Mouse (Mus musculus) hindbrain, embryonic 11.5 days (tissue): ENCODE measurements around the gene Nfib. TPM values are rescaled to one million over a fixed set of nuclear protein-coding genes. Genes with fewer than 3 reads are reported as not detected.

Experiments
- ATAC-seq: fragments of 200-750 bp; cut with Nextera tagmentation; 2 replicates; pipeline ENCODE4 v1.8.0; 2017; ENCODE audit warnings: mild to moderate bottlenecking, moderate TSS enrichment, moderate library complexity; ENCODE audit not compliant: low FRiP score
- DNase-seq: peaks from one replicate; pipeline ENCODE4 v3.0.0-alpha.2; 2015; ENCODE audit warnings: low spot score
- H3K27ac ChIP-seq: fragments of 300-500 bp; sonication (generic); 2 replicates; pipeline ENCODE4 v1.5.1; 2014; ENCODE audit warnings: mild to moderate bottlenecking, low read depth, low read length
- H3K27me3 ChIP-seq: fragments of 300-500 bp; sonication (generic); 2 replicates; pipeline ENCODE4 v1.6.1; 2014; ENCODE audit warnings: mild to moderate bottlenecking, low read length, moderate library complexity, mixed read lengths; ENCODE audit not compliant: control insufficient read depth, insufficient read depth
- H3K36me3 ChIP-seq: fragments of 300-500 bp; sonication (generic); 2 replicates; pipeline ENCODE4 v1.6.1; 2014; ENCODE audit warnings: mild to moderate bottlenecking, low read length, moderate library complexity, mixed read lengths; ENCODE audit not compliant: control insufficient read depth, insufficient read depth
- H3K4me1 ChIP-seq: fragments of 300-500 bp; sonication (generic); replicated peaks from 2 replicates; pipeline ENCODE4 v1.6.1; 2014; ENCODE audit warnings: low read length, mixed read lengths; ENCODE audit not compliant: control insufficient read depth, insufficient read depth
- H3K4me2 ChIP-seq: fragments of 300-500 bp; sonication (generic); replicated peaks from 2 replicates; pipeline ENCODE4 v1.6.1; 2014; ENCODE audit warnings: mild to moderate bottlenecking, low read depth, low read length
- H3K4me3 ChIP-seq: fragments of 300-500 bp; sonication (generic); 2 replicates; pipeline ENCODE4 v1.5.1; 2014; ENCODE audit warnings: low read depth, low read length
- H3K9ac ChIP-seq: fragments of 300-500 bp; sonication (generic); 2 replicates; pipeline ENCODE4 v1.6.1; 2014; ENCODE audit warnings: low read depth, low read length
- H3K9me3 ChIP-seq: fragments of 300-500 bp; sonication (generic); 2 replicates; pipeline ENCODE4 v1.6.1; 2016; ENCODE audit warnings: low read length; ENCODE audit not compliant: control insufficient read depth
- WGBS: fragments of 180-500 bp; shearing (Covaris S2); extraction: QIAGEN DNeasy Blood & Tissue Kit; methylation state at CpG from one replicate; pipeline ENCODE4 v1.1.7; 2014; 5-methylcytosine and 5-hydroxymethylcytosine counted together
- polyA plus RNA-seq: library from polyadenylated mRNA; unstranded; fragments of >200 nt; fragmentation: Nextera tagmentation; extraction: Ambion mirVana; gene quantifications from 2 replicates; pipeline ENCODE4 v1.2.1, GENCODE M21; 2014

Nfib gene
- polyA plus RNA-seq, 1 experiment from 2014 or later, result 38.6 TPM

GRCm38 (mm10) chr4:82695760-82696501 lies 9.6 kb downstream of the Nfib start:
- H3K27ac ChIP-seq, result no peak overlapping the region
- no peaks in the 10 kb centered on the region for H3K9me3 ChIP-seq
- no peak overlapping the region for H3K4me2 ChIP-seq
- no peaks in the 10 kb centered on the region for H3K27me3 ChIP-seq
- H3K4me1 ChIP-seq, result 0 out of 2 replicates have a peak, but pooled peaks cover 2% of the 10 kb centered on the region
- no peak for DNase-seq
- no peak overlapping the region for H3K9ac ChIP-seq
- H3K4me3 ChIP-seq, result no peak overlapping the region
- no peaks in the 10 kb centered on the region for H3K36me3 ChIP-seq
- 78% methylated on average over 5 of the region's 5 CpGs for WGBS
- ATAC-seq, result no peak

- no peak for ATAC-seq
- no peak overlapping the region for H3K4me2 ChIP-seq
- no peak overlapping the region for H3K4me3 ChIP-seq
These were observed 13.6 kb downstream of the Nfib start for GRCm38 (mm10) chr4:82692009-82692326.

GRCm38 (mm10) chr4:82691126-82692008 lies 14.2 kb downstream of the Nfib start:
- no peaks in the 10 kb centered on the region for H3K36me3 ChIP-seq
- WGBS, result 57% methylated on average over 4 of the region's 4 CpGs
- ATAC-seq (peak; percentile 36; the same call in 1 of the 2 replicates), DNase-seq (no peak)
- no peak overlapping the region for H3K9ac ChIP-seq
- 0 out of 2 replicates have a peak, but pooled peaks cover 2% of the 10 kb centered on the region for H3K4me1 ChIP-seq
- H3K4me3 ChIP-seq, result no peak overlapping the region
- H3K9me3 ChIP-seq, result no peaks in the 10 kb centered on the region
- peak overlapping the region; percentile 45; the same call in 1 of the 2 replicates for H3K27ac ChIP-seq
- H3K27me3 ChIP-seq, result no peaks in the 10 kb centered on the region
- no peak overlapping the region for H3K4me2 ChIP-seq

More at GRCm38 (mm10) chr4:82692009-82692326, 13.6 kb downstream of the Nfib start:
- H3K9ac ChIP-seq, result no peak overlapping the region
- WGBS, result 57% methylated on average over 3 of the region's 3 CpGs
- DNase-seq, result no peak
- H3K27me3 ChIP-seq, result no peaks in the 10 kb centered on the region
- H3K9me3 ChIP-seq, result no peaks in the 10 kb centered on the region
- H3K27ac ChIP-seq, result peak overlapping the region; percentile 45
- H3K4me1 ChIP-seq, result 0 out of 2 replicates have a peak, but pooled peaks cover 2% of the 10 kb centered on the region
- H3K36me3 ChIP-seq, result no peaks in the 10 kb centered on the region

- Histone ChIP-seq H3K4me3 (no peak overlapping the region), H3K27ac (no peak overlapping the region), H3K4me2 (no peak overlapping the region), H3K27me3 (no peaks in the 10 kb centered on the region), H3K9ac (no peak overlapping the region), H3K9me3 (no peaks in the 10 kb centered on the region), H3K4me1 (0 out of 2 replicates have a peak, but pooled peaks cover 2% of the 10 kb centered on the region), H3K36me3 (no peaks in the 10 kb centered on the region)
- WGBS, result 70% methylated on average over 7 of the region's 7 CpGs
- ATAC-seq, result peak; percentile 56
- peak; percentile 28 for DNase-seq
These were observed 15.3 kb downstream of the Nfib start for GRCm38 (mm10) chr4:82690267-82690666.

GRCm38 (mm10) chr4:82686037-82686436 lies 19.5 kb downstream of the Nfib start:
- Histone ChIP-seq H3K36me3 (no peaks in the 10 kb centered on the region), H3K4me3 (no peak overlapping the region), H3K9me3 (no peaks in the 10 kb centered on the region), H3K9ac (no peak overlapping the region), H3K4me1 (no peaks in the 10 kb centered on the region), H3K27me3 (no peaks in the 10 kb centered on the region), H3K4me2 (no peak overlapping the region), H3K27ac (no peak overlapping the region)
- DNase-seq, result no peak
- ATAC-seq, result no peak
- 94% methylated on average over 6 of the region's 6 CpGs for WGBS

- Histone ChIP-seq H3K27ac (no peak overlapping the region), H3K9me3 (no peaks in the 10 kb centered on the region), H3K9ac (no peak overlapping the region), H3K36me3 (no peaks in the 10 kb centered on the region), H3K4me1 (no peaks in the 10 kb centered on the region), H3K4me3 (no peak overlapping the region), H3K4me2 (no peak overlapping the region), H3K27me3 (no peaks in the 10 kb centered on the region)
- 73% methylated on average over 12 of the region's 12 CpGs for WGBS
- DNase-seq (no peak), ATAC-seq (no peak)
These were observed 21.3 kb downstream of the Nfib start for GRCm38 (mm10) chr4:82684088-82684715.

- H3K27me3 ChIP-seq, result no peaks in the 10 kb centered on the region
- no peaks in the 10 kb centered on the region for H3K36me3 ChIP-seq
- no peak overlapping the region for H3K4me3 ChIP-seq
- DNase-seq, result no peak
- 88% methylated on average over 6 of the region's 6 CpGs for WGBS
- H3K9me3 ChIP-seq, result no peaks in the 10 kb centered on the region
- H3K4me1 ChIP-seq, result no peaks in the 10 kb centered on the region
- no peak for ATAC-seq
- H3K27ac ChIP-seq, result no peak overlapping the region
- no peak overlapping the region for H3K4me2 ChIP-seq
- no peak overlapping the region for H3K9ac ChIP-seq
These were observed 22.0 kb downstream of the Nfib start for GRCm38 (mm10) chr4:82683583-82683982.

GRCm38 (mm10) chr4:82676104-82676503 lies 29.4 kb downstream of the Nfib start:
- H3K4me1 ChIP-seq, result no peaks in the 10 kb centered on the region
- ATAC-seq, result no peak
- H3K9me3 ChIP-seq, result no peaks in the 10 kb centered on the region

More at GRCm38 (mm10) chr4:82676104-82676503, 29.4 kb downstream of the Nfib start:
- no peak for DNase-seq
- no peaks in the 10 kb centered on the region for H3K36me3 ChIP-seq
- H3K4me2 ChIP-seq, result no peak overlapping the region
- no peak overlapping the region for H3K9ac ChIP-seq
- no peak overlapping the region for H3K4me3 ChIP-seq
- H3K27me3 ChIP-seq, result no peaks in the 10 kb centered on the region
- no peak overlapping the region for H3K27ac ChIP-seq
- 90% methylated on average over 2 of the region's 2 CpGs for WGBS
